Mouse (Mus musculus): ENCODE results near the gene Scin.

DNA sequence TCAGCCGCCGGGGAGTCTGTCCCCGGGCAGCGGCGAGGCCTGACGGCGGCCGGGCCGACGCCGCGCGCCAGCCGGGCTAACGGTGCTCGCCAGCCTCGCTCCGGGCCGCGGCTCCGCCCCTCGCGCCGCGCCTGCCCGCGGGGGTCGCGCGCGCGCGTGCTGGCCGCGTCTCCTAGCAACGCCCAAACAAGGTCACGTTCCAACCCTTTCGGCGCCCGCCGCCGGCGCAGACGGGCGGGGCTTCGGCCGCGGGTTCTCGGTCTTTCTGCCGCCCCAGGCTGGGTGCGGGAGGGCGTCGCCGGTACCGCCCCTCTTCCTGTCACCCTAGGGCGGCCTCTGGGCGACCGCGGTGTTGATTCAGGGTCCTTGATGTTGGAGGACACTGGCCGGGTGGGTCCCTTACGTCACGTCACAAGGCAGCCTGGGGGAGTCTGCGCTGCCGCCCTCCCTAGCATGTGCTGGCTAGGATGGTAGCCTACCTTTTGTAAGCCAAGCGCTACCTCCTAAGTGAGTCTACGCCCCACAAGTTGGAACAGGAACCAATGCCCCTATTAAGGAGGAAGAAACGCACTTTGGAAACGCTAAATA, 96.1 kb downstream of the Scin start, which contains the start of gene Arl4a:
- TF ChIP-seq CTCF (IDR thresholded peaks at IDR 0.05; ENCODE audit: borderline replicate concordance, insufficient read depth, low read depth, low read length) (no peak), POLR2A (IDR thresholded peaks at IDR 0.05; ENCODE audit: borderline replicate concordance, insufficient read depth, low read length) (no peak)

Data from cerebellum, adult 2 months (tissue).